Mouse (Mus musculus) embryonic facial prominence, embryonic 13.5 days (tissue): Measurements from ENCODE around the gene Cog5. TPM values are rescaled to one million over a fixed set of nuclear protein-coding genes. Genes with fewer than 3 reads are reported as not detected.

Experiments
- ATAC-seq: fragments of 200-750 bp; cut with Nextera tagmentation; 2 replicates; pipeline ENCODE4 v1.8.0; 2017; ENCODE audit warnings: low read depth; ENCODE audit not compliant: insufficient number of reproducible peaks, insufficient read depth, low FRiP score, low TSS enrichment
- H3K27ac ChIP-seq: fragments of 300-500 bp; sonication (generic); 2 replicates; pipeline ENCODE4 v1.5.1; 2015; ENCODE audit warnings: moderate library complexity, mild to moderate bottlenecking, inconsistent platforms
- H3K27me3 ChIP-seq: fragments of 300-500 bp; sonication (generic); 2 replicates; pipeline ENCODE4 v1.6.1; 2015; ENCODE audit warnings: mild to moderate bottlenecking, inconsistent platforms
- H3K36me3 ChIP-seq: fragments of 300-500 bp; sonication (generic); 2 replicates; pipeline ENCODE4 v1.6.1; 2015; ENCODE audit warnings: mild to moderate bottlenecking, inconsistent platforms
- H3K4me1 ChIP-seq: fragments of 300-500 bp; sonication (generic); 2 replicates; pipeline ENCODE4 v1.6.1; 2015; ENCODE audit warnings: inconsistent platforms
- H3K4me2 ChIP-seq: fragments of 300-500 bp; sonication (generic); 2 replicates; pipeline ENCODE4 v1.6.1; 2015; ENCODE audit warnings: moderate library complexity, mild to moderate bottlenecking, inconsistent platforms
- H3K4me3 ChIP-seq: fragments of 300-500 bp; sonication (generic); 2 replicates; pipeline ENCODE4 v1.5.1; 2015; ENCODE audit warnings: mild to moderate bottlenecking, inconsistent platforms
- H3K9ac ChIP-seq: fragments of 300-500 bp; sonication (generic); 2 replicates; pipeline ENCODE4 v1.6.1; 2015; ENCODE audit warnings: mild to moderate bottlenecking, inconsistent platforms
- H3K9me3 ChIP-seq: fragments of 300-500 bp; sonication (generic); 2 replicates; pipeline ENCODE4 v1.6.1; 2016; ENCODE audit warnings: inconsistent platforms
- WGBS: fragments of 180-500 bp; shearing (Covaris S2); methylation state at CpG from one replicate; pipeline ENCODE4 v1.1.7; 2015; ENCODE audit warnings: mixed read lengths; 5-methylcytosine and 5-hydroxymethylcytosine counted together
- polyA plus RNA-seq: library from polyadenylated mRNA; unstranded; fragments of >200 nt; fragmentation: Nextera tagmentation; extraction: Ambion mirVana; gene quantifications from 2 replicates; pipeline ENCODE4 v1.2.1, GENCODE M21; 2015

The Cog5 gene
- polyA plus RNA-seq, 1 experiment from 2014 or later, result 38.7 TPM

GRCm38 (mm10) chr12:31749846-31750245, 95.2 kb downstream of the Cog5 start:
- Histone ChIP-seq H3K9me3 (no peaks in the 10 kb centered on the region), H3K4me1 (no peaks in the 10 kb centered on the region), H3K27me3 (no peaks in the 10 kb centered on the region), H3K36me3 (0 out of 2 replicates have a peak, but pooled peaks cover 3% of the 10 kb centered on the region), H3K4me2 (no peak overlapping the region), H3K27ac (no peak overlapping the region), H3K9ac (no peak overlapping the region), H3K4me3 (no peak overlapping the region)
- WGBS, result 92% methylated on average over 4 of the region's 4 CpGs
- ATAC-seq, result no peak

DNA sequence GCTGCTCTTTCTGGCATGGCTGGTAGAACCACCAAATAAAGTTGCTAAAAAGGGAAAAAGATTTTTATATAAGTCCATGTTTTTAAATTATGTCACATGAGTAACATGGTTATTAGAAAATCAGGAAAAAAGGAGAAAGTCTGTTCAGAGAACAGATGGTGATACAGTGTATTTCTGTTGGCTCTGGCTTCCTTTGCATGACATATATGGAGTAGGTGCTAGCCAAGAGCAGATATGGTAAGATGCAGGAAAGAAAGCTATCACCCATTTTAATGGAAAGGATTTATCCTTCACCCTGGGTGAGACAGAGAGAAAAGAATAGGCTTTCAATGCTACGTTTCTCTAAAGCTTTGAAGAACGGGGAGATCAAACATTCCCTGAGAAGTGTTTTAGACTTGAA, 99.8 kb downstream of the Cog5 start:
- Histone ChIP-seq H3K4me3 (no peak overlapping the region), H3K9me3 (no peaks in the 10 kb centered on the region), H3K9ac (no peak overlapping the region), H3K27me3 (no peaks in the 10 kb centered on the region), H3K4me2 (no peak overlapping the region), H3K4me1 (no peaks in the 10 kb centered on the region), H3K27ac (no peak overlapping the region), H3K36me3 (no peaks in the 10 kb centered on the region)
- 52% methylated on average over 2 of the region's 2 CpGs for WGBS
- ATAC-seq, result no peak

- no peak overlapping the region for H3K4me2 ChIP-seq
- no peak overlapping the region for H3K27ac ChIP-seq
- no peaks in the 10 kb centered on the region for H3K9me3 ChIP-seq
- ATAC-seq, result no peak
- no peaks in the 10 kb centered on the region for H3K4me1 ChIP-seq
- no peaks in the 10 kb centered on the region for H3K36me3 ChIP-seq
- no peak overlapping the region for H3K4me3 ChIP-seq
- H3K27me3 ChIP-seq, result no peaks in the 10 kb centered on the region
- no peak overlapping the region for H3K9ac ChIP-seq
- 60% methylated on average over 2 of the region's 2 CpGs for WGBS
Measured at GRCm38 (mm10) chr12:31755885-31756755, 101.5 kb downstream of the Cog5 start.

DNA sequence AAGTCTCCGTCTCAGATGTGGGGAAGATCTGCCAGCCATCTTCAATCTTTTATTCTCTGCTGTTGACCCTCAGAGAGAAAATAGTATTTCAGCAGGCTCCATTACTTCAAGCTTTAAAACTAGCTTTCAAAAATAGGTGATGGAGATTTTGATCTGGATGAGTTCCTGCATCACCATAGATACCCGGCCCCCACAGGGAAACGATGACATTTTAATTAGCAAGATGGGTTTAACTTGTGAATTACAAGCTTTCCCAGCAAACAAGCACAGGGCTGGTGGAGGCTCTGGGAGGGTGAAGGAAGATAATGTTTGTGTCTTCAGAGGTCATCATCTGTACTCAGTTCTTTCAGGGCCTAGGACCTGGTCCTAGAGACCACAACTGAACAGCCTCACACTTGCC, 118.9 kb downstream of the Cog5 start:
- Histone ChIP-seq H3K9me3 (no peaks in the 10 kb centered on the region), H3K27ac (no peak overlapping the region), H3K4me1 (no peaks in the 10 kb centered on the region), H3K36me3 (no peaks in the 10 kb centered on the region), H3K4me3 (no peak overlapping the region), H3K4me2 (no peak overlapping the region), H3K9ac (no peak overlapping the region), H3K27me3 (no peaks in the 10 kb centered on the region)
- ATAC-seq, result no peak
- 86% methylated on average over 3 of the region's 3 CpGs for WGBS

GRCm38 (mm10) chr12:31784291-31784690, 129.6 kb downstream of the Cog5 start:
- H3K4me1 ChIP-seq, result no peaks in the 10 kb centered on the region
- H3K4me3 ChIP-seq, result no peak overlapping the region
- H3K4me2 ChIP-seq, result no peak overlapping the region
- ATAC-seq, result no peak
- no peaks in the 10 kb centered on the region for H3K27me3 ChIP-seq
- H3K9ac ChIP-seq, result no peak overlapping the region
- no peaks in the 10 kb centered on the region for H3K36me3 ChIP-seq
- no peaks in the 10 kb centered on the region for H3K9me3 ChIP-seq
- H3K27ac ChIP-seq, result no peak overlapping the region
- WGBS, result 69% methylated on average over 1 of the region's 1 CpGs

DNA sequence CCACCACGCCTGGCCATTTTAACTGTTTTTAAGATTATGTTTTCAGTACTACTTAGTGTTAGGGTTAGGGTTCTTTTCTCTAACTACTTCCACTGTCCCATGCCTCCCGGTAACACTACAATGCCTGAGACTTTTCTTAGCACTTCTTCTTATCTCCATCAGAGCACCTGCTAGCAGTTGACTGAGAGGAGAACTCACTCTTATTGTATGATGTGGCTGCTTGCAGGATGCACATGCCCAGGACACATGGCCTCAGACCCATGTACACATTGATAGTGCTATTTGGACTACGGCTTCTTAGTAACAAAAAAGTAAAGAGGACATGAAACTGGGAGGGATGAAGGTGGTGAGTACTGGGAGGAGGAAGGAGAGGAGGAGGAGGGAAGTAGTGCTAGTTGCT, 133.9 kb downstream of the Cog5 start:
- Histone ChIP-seq H3K9me3 (no peaks in the 10 kb centered on the region), H3K4me3 (no peak overlapping the region), H3K36me3 (no peaks in the 10 kb centered on the region), H3K9ac (no peak overlapping the region), H3K4me1 (no peaks in the 10 kb centered on the region), H3K4me2 (no peak overlapping the region), H3K27me3 (no peaks in the 10 kb centered on the region), H3K27ac (no peak overlapping the region)
- WGBS, result 97% methylated on average over 3 of the region's 3 CpGs
- no peak for ATAC-seq

DNA sequence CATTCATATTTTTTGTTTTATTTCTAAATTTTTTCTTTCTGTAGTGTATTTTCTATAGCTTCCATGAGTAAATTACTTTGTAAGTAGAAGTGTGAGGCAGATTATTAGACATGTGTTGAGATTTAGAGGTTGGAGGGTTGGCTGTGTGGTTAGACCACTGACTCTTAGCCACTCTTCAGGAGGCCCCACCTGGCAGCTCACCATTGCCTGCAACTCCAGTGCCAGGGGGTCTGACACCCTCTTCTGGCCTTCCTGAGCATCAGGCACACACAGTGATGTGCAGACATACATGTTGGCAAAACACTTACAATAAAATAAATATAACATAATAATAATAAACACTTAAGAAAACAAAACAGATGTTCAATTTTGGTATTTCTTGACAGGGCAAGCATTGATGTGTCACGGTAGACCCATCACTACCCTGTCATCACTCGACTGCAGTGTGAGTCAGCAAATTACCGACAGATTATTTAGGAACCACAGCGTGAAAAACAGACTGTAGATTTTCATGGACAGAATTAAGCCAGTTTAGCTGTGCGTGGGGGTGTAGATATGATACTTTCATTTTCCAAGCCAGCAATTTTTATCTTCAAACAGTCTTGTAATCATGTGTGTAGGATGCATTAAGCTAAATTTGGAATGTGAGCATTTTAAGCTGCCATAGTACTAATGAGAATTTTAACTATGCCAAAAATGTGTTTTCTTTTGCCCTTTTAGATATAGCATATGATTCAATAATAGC, 151.9 kb downstream of the Cog5 start:
- WGBS, result 79% methylated on average over 5 of the region's 5 CpGs
- no peak overlapping the region for H3K27ac ChIP-seq
- no peaks in the 10 kb centered on the region for H3K27me3 ChIP-seq
- H3K4me2 ChIP-seq, result no peak overlapping the region
- no peaks in the 10 kb centered on the region for H3K36me3 ChIP-seq
- H3K4me3 ChIP-seq, result no peak overlapping the region
- no peaks in the 10 kb centered on the region for H3K9me3 ChIP-seq
- no peak overlapping the region for H3K9ac ChIP-seq
- H3K4me1 ChIP-seq, result no peaks in the 10 kb centered on the region
- ATAC-seq, result no peak

DNA sequence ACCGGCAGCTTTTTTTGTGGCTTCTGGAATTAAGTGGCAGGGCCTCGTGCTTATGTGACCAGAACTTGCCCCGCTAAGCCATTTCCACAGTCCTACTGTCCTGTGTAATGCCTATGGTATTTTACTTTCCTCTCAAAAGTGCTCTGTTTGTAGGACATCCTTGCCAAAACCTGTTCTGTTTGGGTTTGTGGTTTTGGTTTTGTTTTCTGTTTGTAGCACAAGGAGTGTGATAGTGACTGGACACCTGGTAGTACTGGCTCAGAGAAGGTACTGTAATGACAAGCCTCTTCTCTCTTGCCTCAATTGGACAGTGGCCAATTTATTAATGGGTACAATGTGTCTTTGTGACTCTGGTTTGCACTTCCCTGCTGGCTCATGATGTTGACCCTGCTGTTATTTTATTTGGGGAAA, 163.4 kb downstream of the Cog5 start:
- no peaks in the 10 kb centered on the region for H3K9me3 ChIP-seq
- no peaks in the 10 kb centered on the region; the same call in 1 of the 2 replicates for H3K36me3 ChIP-seq
- no peak overlapping the region for H3K27ac ChIP-seq
- no peak overlapping the region for H3K4me2 ChIP-seq
- no peak overlapping the region for H3K4me3 ChIP-seq
- H3K27me3 ChIP-seq, result no peaks in the 10 kb centered on the region
- WGBS, result 84% methylated on average over 3 of the region's 3 CpGs
- no peak for ATAC-seq
- no peaks in the 10 kb centered on the region for H3K4me1 ChIP-seq
- H3K9ac ChIP-seq, result no peak overlapping the region

GRCm38 (mm10) chr12:31819096-31819495, 164.4 kb downstream of the Cog5 start:
- no peaks in the 10 kb centered on the region for H3K9me3 ChIP-seq
- H3K27ac ChIP-seq, result no peak overlapping the region
- no peak for ATAC-seq
- peaks cover 5% of the 10 kb centered on the region; the same call in 1 of the 2 replicates for H3K36me3 ChIP-seq
- H3K4me3 ChIP-seq, result no peak overlapping the region
- no peak overlapping the region for H3K4me2 ChIP-seq
- no peaks in the 10 kb centered on the region for H3K27me3 ChIP-seq
- H3K4me1 ChIP-seq, result no peaks in the 10 kb centered on the region
- no peak overlapping the region for H3K9ac ChIP-seq

DNA sequence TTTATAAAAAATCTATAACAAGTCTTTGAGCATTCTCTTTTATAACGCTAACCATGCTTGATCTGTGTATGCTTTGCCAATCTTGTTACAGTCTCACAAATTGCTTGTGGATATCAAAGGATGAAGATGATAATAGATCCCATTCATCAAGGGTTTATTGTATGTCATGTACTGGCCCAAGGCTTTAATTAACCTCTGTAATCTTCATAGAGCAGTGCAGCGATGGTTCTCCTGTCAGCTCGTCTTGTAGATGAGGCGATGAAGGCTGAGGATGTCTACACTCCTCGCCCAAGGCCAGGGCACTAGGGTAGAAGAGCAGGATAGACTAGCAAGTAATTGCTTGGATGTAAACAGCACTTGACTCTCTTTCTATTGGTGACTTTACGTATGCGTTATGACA, 164.9 kb downstream of the Cog5 start:
- Histone ChIP-seq H3K9ac (no peak overlapping the region), H3K4me2 (no peak overlapping the region), H3K36me3 (peaks cover 5% of the 10 kb centered on the region; the same call in 1 of the 2 replicates), H3K27ac (no peak overlapping the region), H3K27me3 (no peaks in the 10 kb centered on the region), H3K4me1 (no peaks in the 10 kb centered on the region), H3K9me3 (no peaks in the 10 kb centered on the region), H3K4me3 (no peak overlapping the region)
- WGBS, result 78% methylated on average over 7 of the region's 7 CpGs
- no peak for ATAC-seq

DNA sequence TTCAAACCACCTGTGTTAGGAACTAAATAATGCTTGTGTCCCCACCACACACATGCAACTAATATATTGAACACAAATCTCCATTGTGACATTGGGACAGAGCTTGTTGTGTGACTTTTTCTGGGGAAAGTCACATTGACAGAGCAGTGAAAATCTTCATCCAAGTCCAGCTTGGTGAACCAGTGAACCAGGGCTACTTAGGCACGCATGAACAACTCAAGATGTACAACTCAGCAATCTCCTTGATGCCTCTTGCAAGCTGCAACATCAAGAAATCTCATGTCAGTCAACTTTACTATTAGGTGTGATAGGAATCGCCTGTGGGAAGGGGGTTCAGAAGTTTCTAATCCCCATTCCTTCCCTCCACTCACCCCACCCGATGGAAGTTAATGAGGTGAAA, 169.0 kb downstream of the Cog5 start:
- H3K4me1 ChIP-seq, result 0 out of 2 replicates have a peak, but pooled peaks cover 4% of the 10 kb centered on the region
- ATAC-seq, result no peak
- 75% methylated on average over 3 of the region's 3 CpGs for WGBS
- no peak overlapping the region for H3K9ac ChIP-seq
- H3K4me3 ChIP-seq, result no peak overlapping the region
- peaks cover 5% of the 10 kb centered on the region; the same call in 1 of the 2 replicates for H3K36me3 ChIP-seq
- H3K4me2 ChIP-seq, result no peak overlapping the region
- no peak overlapping the region for H3K27ac ChIP-seq
- no peaks in the 10 kb centered on the region for H3K27me3 ChIP-seq
- H3K9me3 ChIP-seq, result no peaks in the 10 kb centered on the region

DNA sequence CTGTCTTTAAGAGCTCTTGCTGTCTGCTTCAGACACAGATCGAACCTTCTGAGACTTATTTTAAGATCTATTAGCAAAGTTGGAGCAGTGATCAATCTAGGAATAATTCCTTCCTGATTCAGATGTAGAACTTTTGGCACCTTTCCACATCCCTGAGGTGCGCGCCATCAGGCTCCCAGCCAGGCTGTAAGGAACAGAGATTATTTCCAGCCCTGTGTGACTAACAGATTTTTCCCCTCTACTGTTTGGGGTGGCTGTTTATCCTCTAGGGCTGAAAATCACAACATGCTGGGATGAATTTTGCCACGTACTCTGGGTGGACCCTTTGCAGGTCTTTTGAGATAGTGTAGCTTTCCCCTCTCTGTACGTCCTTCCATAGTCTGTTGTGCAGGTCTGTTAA, 170.2 kb downstream of the Cog5 start:
- no peak for ATAC-seq
- no peak overlapping the region for H3K9ac ChIP-seq

More for the DNA sequence above, 170.2 kb downstream of the Cog5 start:
- Histone ChIP-seq H3K9me3 (no peaks in the 10 kb centered on the region), H3K4me3 (no peak overlapping the region), H3K4me1 (0 out of 2 replicates have a peak, but pooled peaks cover 4% of the 10 kb centered on the region), H3K36me3 (peaks cover 8% of the 10 kb centered on the region), H3K4me2 (no peak overlapping the region), H3K27me3 (no peaks in the 10 kb centered on the region), H3K27ac (no peak overlapping the region)
- WGBS, result 60% methylated on average over 5 of the region's 5 CpGs
